ENCODE assay signal across 15 mouse cellular contexts in genomic region chr13:20205007-20205745, GRCm38 (mm10).
DNase-seq lines count a peak whose midpoint lies in the region; TF ChIP-seq lines count a peak whose summit lies in the region.
"Had no signal": no experiment of that assay in that cellular context is flagged by ENCODE, and none has a peak within 500 bp of the region (broad histone marks: within the 10 kb centered on the region; RNA-seq: fewer than 3 reads in every experiment).

No protein-coding gene starts in this region.

- 71% methylated on average over 12 of the region's 12 CpGs for WGBS in lung, adult 2 months

- TF ChIP-seq CTCF in lung, adult 2 months (IDR thresholded peaks at IDR 0.05; ENCODE audit: insufficient read depth, low read length), result no peak
- no peak for TF ChIP-seq CTCF in brain, embryonic 14.5 days (IDR thresholded peaks at IDR 0.05; ENCODE audit: borderline replicate concordance, extremely low read depth, insufficient read depth, insufficient read length)

- DNase-seq in embryo, embryonic 10 days (ENCODE audit: low spot score), result peak; percentile 4
- DNase-seq in embryo, embryonic 9.5 days (ENCODE audit: extremely low spot score), result no peak
- DNase-seq in layer of hippocampus, adult 11-12 months (ENCODE audit: low spot score), result peak; percentile 36
- DNase-seq in layer of hippocampus, adult 9-10 months (ENCODE audit: low spot score), result no peak
- peak; percentile 52 for DNase-seq in lung, postnatal 36 days
- DNase-seq in lung, adult 2 months, result no peak
- peak; percentile 52 for DNase-seq in brain, embryonic 14.5 days (ENCODE audit: low read depth)
- no peak for DNase-seq in T-cell, adult 2 months (ENCODE audit: low spot score)
- DNase-seq: cerebellum, adult 8-10 months; embryo, embryonic 11 days; gastrocnemius, postnatal 36 days; heart, postnatal 14 days; liver, postnatal 0 days had no signal

- no peak for TF ChIP-seq POLR2A in lung, adult 2 months (IDR thresholded peaks at IDR 0.05; ENCODE audit: borderline replicate concordance, extremely low read depth, low read depth, low read length)
- no peak for TF ChIP-seq POLR2A in brain, embryonic 14.5 days (IDR thresholded peaks at IDR 0.05; ENCODE audit: borderline replicate concordance, extremely low read depth, insufficient read depth, insufficient read length, poor library complexity, severe bottlenecking)

- H3K4me1 ChIP-seq in lung, adult 2 months (ENCODE audit: control insufficient read depth, insufficient read depth, low read length), result peaks cover 8% of the 10 kb centered on the region; the same call in 1 of the 2 replicates
- H3K4me1 ChIP-seq: intestine, embryonic 15.5 days; stomach, embryonic 15.5 days had no signal

- no peak overlapping the region for H3K4me3 ChIP-seq in lung, adult 2 months (replicated peaks; ENCODE audit: extremely low read depth, low read depth, low read length)
- H3K4me3 ChIP-seq: intestine, embryonic 15.5 days; stomach, embryonic 15.5 days had no signal

Comparison
In these comparisons a context has a peak if more than half of its experiments do, and no peak if none do; other contexts are left out.
1. DNase-seq: peak in embryo, embryonic 10 days (single experiment), layer of hippocampus, adult 11-12 months (single experiment), lung, postnatal 36 days (single experiment) and brain, embryonic 14.5 days (single experiment); none in embryo, embryonic 9.5 days (single experiment), layer of hippocampus, adult 9-10 months (single experiment), lung, adult 2 months (single experiment) and T-cell, adult 2 months (single experiment).